ENCODE assay signal across 9 mouse cellular contexts in genomic region chr6:55617922-55618481, GRCm38 (mm10).
DNase-seq lines count a peak whose midpoint lies in the region; ATAC-seq lines count a peak whose summit lies in the region.
"Had no signal": no experiment of that assay in that cellular context is flagged by ENCODE, and none has a peak within 500 bp of the region (broad histone marks: within the 10 kb centered on the region; RNA-seq: fewer than 3 reads in every experiment).

No protein-coding gene starts in this region.

- H3K9ac ChIP-seq in hindbrain, embryonic 12.5 days = no peak overlapping the region
- H3K9ac ChIP-seq in neural tube, embryonic 13.5 days = peak overlapping the region; percentile 60

- no peaks in the 10 kb centered on the region for H3K9me3 ChIP-seq in heart, embryonic 10.5 days
- H3K9me3 ChIP-seq in hindbrain, embryonic 12.5 days (replicated peaks) = no peaks in the 10 kb centered on the region
- H3K9me3 ChIP-seq in neural tube, embryonic 13.5 days = peaks cover 6% of the 10 kb centered on the region; the same call in 1 of the 2 replicates

- H3K4me2 ChIP-seq in hindbrain, embryonic 12.5 days (replicated peaks) = peak overlapping the region; percentile 36
- H3K4me2 ChIP-seq in neural tube, embryonic 13.5 days = peak overlapping the region; percentile 54

- H3K36me3 ChIP-seq in heart, embryonic 10.5 days = no peaks in the 10 kb centered on the region
- H3K36me3 ChIP-seq in hindbrain, embryonic 12.5 days = no peaks in the 10 kb centered on the region
- H3K36me3 ChIP-seq in neural tube, embryonic 13.5 days = no peaks in the 10 kb centered on the region

- H3K4me1 ChIP-seq in heart, embryonic 10.5 days = no peaks in the 10 kb centered on the region
- peaks cover 5% of the 10 kb centered on the region; the same call in 1 of the 2 replicates for H3K4me1 ChIP-seq in hindbrain, embryonic 12.5 days
- H3K4me1 ChIP-seq in neural tube, embryonic 13.5 days (replicated peaks) = peaks cover 5% of the 10 kb centered on the region; the same call in 1 of the 2 replicates

- H3K27ac ChIP-seq in heart, embryonic 10.5 days = no peak overlapping the region
- peak overlapping the region; percentile 71 for H3K27ac ChIP-seq in hindbrain, embryonic 12.5 days
- H3K27ac ChIP-seq in neural tube, embryonic 13.5 days (replicated peaks) = peak overlapping the region; percentile 91

- peak; percentile 61; the same call in 1 of the 2 replicates for ATAC-seq in hindbrain, embryonic 12.5 days (ENCODE audit: low FRiP score)
- peak; percentile 87 for ATAC-seq in neural tube, embryonic 13.5 days (ENCODE audit: low read depth)

- WGBS in heart, embryonic 10.5 days = 71% methylated on average over 13 of the region's 13 CpGs
- 37% methylated on average over 13 of the region's 13 CpGs for WGBS in hindbrain, embryonic 12.5 days
- WGBS in neural tube, embryonic 13.5 days = 14% methylated on average over 13 of the region's 13 CpGs

- H3K4me3 ChIP-seq in heart, embryonic 10.5 days = no peak overlapping the region
- H3K4me3 ChIP-seq in hindbrain, embryonic 12.5 days = 0 out of 2 replicates have a peak overlapping the region, but pooled peaks have one; percentile 10
- peak overlapping the region; percentile 23 for H3K4me3 ChIP-seq in neural tube, embryonic 13.5 days

- peak; percentile 35 to 43 for DNase-seq in heart, adult 18-20 months
- no peak for DNase-seq in heart, embryonic 10.5 days (ENCODE audit: low spot score)
- DNase-seq in cerebellum, adult 11 months = peak; percentile 27
- peak; percentile 38 for DNase-seq in forelimb bud, embryonic 11.5 days (ENCODE audit: low read depth, low spot score)
- peak; percentile 61 to 72 for DNase-seq in layer of hippocampus, postnatal 14 days (ENCODE audit: low spot score in 2 of 2)
- no peak for DNase-seq in spleen, postnatal 36 days (ENCODE audit: low spot score in 2 of 2)

- H3K27me3 ChIP-seq in heart, embryonic 10.5 days (ENCODE audit: insufficient read depth, poor library complexity, severe bottlenecking) = no peaks in the 10 kb centered on the region
- H3K27me3 ChIP-seq in hindbrain, embryonic 12.5 days = no peaks in the 10 kb centered on the region
- no peaks in the 10 kb centered on the region for H3K27me3 ChIP-seq in neural tube, embryonic 13.5 days
- H3K27me3 ChIP-seq: CH12.LX had no signal

Comparison
In these comparisons a context has a peak if more than half of its experiments do, and no peak if none do; other contexts are left out.
1. DNase-seq: peak in heart, adult 18-20 months (2 of 2), cerebellum, adult 11 months (single experiment), forelimb bud, embryonic 11.5 days (single experiment) and layer of hippocampus, postnatal 14 days (2 of 2); none in heart, embryonic 10.5 days (single experiment) and spleen, postnatal 36 days (0 of 2).